Mouse (Mus musculus) heart, embryonic 11.5 days (tissue): Measurements from ENCODE around the gene Cpn1. TPM values are rescaled to one million over a fixed set of nuclear protein-coding genes. Genes with fewer than 3 reads are reported as not detected.

Experiments used
- ATAC-seq: fragments of 200-750 bp; cut with Nextera tagmentation; replicated peaks from 2 replicates; pipeline ENCODE4 v1.8.0; 2017; ENCODE audit warnings: moderate library complexity; ENCODE audit not compliant: insufficient number of reproducible peaks, low FRiP score, low TSS enrichment
- H3K27ac ChIP-seq: fragments of 300-500 bp; sonication (generic); 2 replicates; pipeline ENCODE4 v1.5.1; 2014; ENCODE audit warnings: mild to moderate bottlenecking, low read depth, low read length
- H3K27me3 ChIP-seq: fragments of 300-500 bp; sonication (generic); 2 replicates; pipeline ENCODE4 v1.6.1; 2014; ENCODE audit warnings: mild to moderate bottlenecking, low read length, mixed read lengths; ENCODE audit not compliant: control insufficient read depth, insufficient read depth
- H3K36me3 ChIP-seq: fragments of 300-500 bp; sonication (generic); 2 replicates; pipeline ENCODE4 v1.6.1; 2014; ENCODE audit warnings: mild to moderate bottlenecking, low read length, moderate library complexity, mixed read lengths; ENCODE audit not compliant: control insufficient read depth, insufficient read depth
- H3K4me1 ChIP-seq: fragments of 300-500 bp; sonication (generic); 2 replicates; pipeline ENCODE4 v1.6.1; 2014; ENCODE audit warnings: low read length; ENCODE audit not compliant: control insufficient read depth, insufficient read depth
- H3K4me2 ChIP-seq: fragments of 300-500 bp; sonication (generic); 2 replicates; pipeline ENCODE4 v1.6.1; 2014; ENCODE audit warnings: mild to moderate bottlenecking, moderate library complexity
- H3K4me3 ChIP-seq: fragments of 300-500 bp; sonication (generic); 2 replicates; pipeline ENCODE4 v1.5.1; 2014; ENCODE audit warnings: low read depth, low read length
- H3K9ac ChIP-seq: fragments of 300-500 bp; sonication (generic); 2 replicates; pipeline ENCODE4 v1.6.1; 2014; ENCODE audit warnings: mild to moderate bottlenecking, low read depth, low read length, moderate library complexity
- H3K9me3 ChIP-seq: fragments of 300-500 bp; sonication (generic); replicated peaks from 2 replicates; pipeline ENCODE4 v1.6.1; 2016; ENCODE audit warnings: low read length; ENCODE audit not compliant: control insufficient read depth
- WGBS: fragments of 180-500 bp; shearing (Covaris S2); extraction: QIAGEN DNeasy Blood & Tissue Kit; methylation state at CpG from one replicate; pipeline ENCODE4 v1.1.7; 2014; ENCODE audit not compliant: insufficient replicate concordance; 5-methylcytosine and 5-hydroxymethylcytosine counted together
- polyA plus RNA-seq: library from polyadenylated mRNA; unstranded; fragments of >200 nt; fragmentation: Nextera tagmentation; extraction: Ambion mirVana; gene quantifications from 2 replicates; pipeline ENCODE4 v1.2.1, GENCODE M21; 2014

Gene Cpn1
- polyA plus RNA-seq, 1 experiment from 2014 or later: 2.0 TPM

DNA sequence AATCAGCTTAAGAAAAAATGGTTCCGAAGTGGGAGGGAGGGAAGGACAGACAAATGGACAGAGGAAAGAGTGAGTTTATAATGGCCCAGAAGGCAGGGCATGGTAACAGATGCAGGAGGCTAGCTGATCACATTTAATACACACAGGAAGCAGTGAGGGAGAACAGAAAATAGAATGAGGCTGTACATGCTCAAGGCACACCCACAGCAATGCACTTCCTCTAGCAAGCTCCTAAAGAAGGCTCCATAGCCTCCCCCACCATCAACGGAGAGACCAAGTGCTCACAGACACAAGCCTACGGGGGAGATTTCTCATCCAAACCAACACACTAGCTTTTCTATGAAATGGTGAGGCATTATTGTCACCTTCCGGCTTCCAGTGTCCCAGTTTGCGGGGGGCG, 12.1 kb downstream of the Cpn1 start:
- Histone ChIP-seq H3K36me3 (no peaks in the 10 kb centered on the region), H3K9ac (no peak overlapping the region), H3K4me3 (no peak overlapping the region), H3K4me2 (no peak overlapping the region), H3K4me1 (no peaks in the 10 kb centered on the region), H3K9me3 (no peaks in the 10 kb centered on the region), H3K27me3 (no peaks in the 10 kb centered on the region), H3K27ac (no peak overlapping the region)
- no peak for ATAC-seq
- WGBS: 85% methylated on average over 6 of the region's 6 CpGs

DNA sequence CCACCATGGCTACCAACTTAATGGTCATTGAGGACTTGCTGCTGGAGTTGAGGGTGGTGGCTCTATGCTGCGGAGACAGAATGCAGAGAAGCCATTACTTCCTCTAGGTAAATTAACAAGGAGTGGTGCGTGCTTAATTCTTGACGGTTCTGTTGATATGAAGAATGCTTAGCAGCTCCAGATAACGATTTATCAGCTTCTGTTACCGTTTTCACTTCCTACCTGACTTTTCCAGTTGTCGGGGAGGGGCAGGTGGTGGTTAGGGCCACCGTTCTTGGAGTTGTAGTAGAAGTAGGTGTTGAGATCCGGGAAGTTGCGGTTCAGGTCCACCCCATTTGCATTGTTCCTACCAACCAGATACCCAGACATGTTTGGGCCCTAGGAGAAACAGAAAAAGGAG, 12.6 kb downstream of the Cpn1 start:
- Histone ChIP-seq H3K4me1 (no peaks in the 10 kb centered on the region), H3K4me3 (no peak overlapping the region), H3K9me3 (no peaks in the 10 kb centered on the region), H3K36me3 (no peaks in the 10 kb centered on the region), H3K9ac (no peak overlapping the region), H3K4me2 (no peak overlapping the region), H3K27ac (no peak overlapping the region), H3K27me3 (no peaks in the 10 kb centered on the region)
- ATAC-seq: no peak
- WGBS: 77% methylated on average over 9 of the region's 9 CpGs

DNA sequence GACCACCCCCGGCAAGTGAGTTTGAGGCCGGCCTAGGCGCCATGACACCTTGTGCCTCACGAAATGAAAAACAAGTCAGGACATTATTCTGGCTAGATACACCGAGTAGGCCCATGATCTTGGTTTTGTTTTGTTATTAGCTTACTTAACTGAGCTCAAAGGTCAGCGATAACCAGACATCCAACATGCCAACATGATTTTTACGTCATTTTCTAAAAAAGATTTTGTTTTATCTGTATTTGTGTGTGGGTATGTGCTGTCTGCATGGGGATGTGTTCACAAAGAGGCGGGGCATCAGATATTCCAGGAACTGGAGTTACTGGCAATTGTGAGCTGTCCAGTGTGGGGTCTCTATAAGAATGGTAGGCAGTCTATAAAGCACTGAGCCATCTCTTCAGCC, 14.2 kb downstream of the Cpn1 start:
- no peak overlapping the region for H3K9ac ChIP-seq
- WGBS: 87% methylated on average over 8 of the region's 8 CpGs
- no peaks in the 10 kb centered on the region for H3K9me3 ChIP-seq
- H3K4me1 ChIP-seq: no peaks in the 10 kb centered on the region
- H3K36me3 ChIP-seq: no peaks in the 10 kb centered on the region
- H3K4me3 ChIP-seq: no peak overlapping the region
- H3K27ac ChIP-seq: no peak overlapping the region
- H3K27me3 ChIP-seq: no peaks in the 10 kb centered on the region
- no peak overlapping the region for H3K4me2 ChIP-seq
- ATAC-seq: no peak

DNA sequence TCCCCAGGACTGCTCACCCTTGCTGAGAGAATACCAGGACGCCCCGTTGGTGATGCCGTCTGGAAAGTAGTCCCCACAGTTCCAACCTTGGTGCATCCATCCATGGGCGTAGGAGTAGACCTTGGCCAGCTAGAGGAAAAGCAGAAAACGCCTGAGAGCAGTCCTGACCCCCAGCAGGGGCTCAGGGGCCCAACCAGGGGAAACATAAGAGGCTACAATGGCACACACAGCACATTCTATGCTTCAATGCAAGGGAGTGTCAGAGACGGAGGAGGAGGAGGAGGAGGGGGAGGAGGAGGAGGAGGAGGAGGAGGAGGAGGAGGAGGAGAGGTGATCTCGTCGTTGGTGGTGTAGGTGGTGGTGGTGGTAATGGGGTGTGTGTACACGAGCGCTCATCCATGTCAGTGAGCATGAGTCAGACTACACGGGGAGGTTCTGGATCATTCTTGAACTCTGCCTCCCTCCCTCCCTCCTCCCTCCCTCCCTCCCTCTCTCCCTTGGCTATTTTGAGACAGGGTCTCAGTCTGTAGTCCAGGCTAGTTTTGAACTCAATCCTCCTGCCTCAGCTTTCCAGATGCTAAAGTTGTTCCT, 17.8 kb downstream of the Cpn1 start:
- H3K4me1 ChIP-seq: no peaks in the 10 kb centered on the region
- H3K9ac ChIP-seq: no peak overlapping the region
- H3K4me3 ChIP-seq: no peak overlapping the region
- no peak overlapping the region for H3K27ac ChIP-seq
- WGBS: 60% methylated on average over 10 of the region's 11 CpGs
- no peak for ATAC-seq
- H3K36me3 ChIP-seq: no peaks in the 10 kb centered on the region
- H3K9me3 ChIP-seq: no peaks in the 10 kb centered on the region
- H3K4me2 ChIP-seq: no peak overlapping the region
- H3K27me3 ChIP-seq: 0 out of 2 replicates have a peak, but pooled peaks cover 3% of the 10 kb centered on the region

DNA sequence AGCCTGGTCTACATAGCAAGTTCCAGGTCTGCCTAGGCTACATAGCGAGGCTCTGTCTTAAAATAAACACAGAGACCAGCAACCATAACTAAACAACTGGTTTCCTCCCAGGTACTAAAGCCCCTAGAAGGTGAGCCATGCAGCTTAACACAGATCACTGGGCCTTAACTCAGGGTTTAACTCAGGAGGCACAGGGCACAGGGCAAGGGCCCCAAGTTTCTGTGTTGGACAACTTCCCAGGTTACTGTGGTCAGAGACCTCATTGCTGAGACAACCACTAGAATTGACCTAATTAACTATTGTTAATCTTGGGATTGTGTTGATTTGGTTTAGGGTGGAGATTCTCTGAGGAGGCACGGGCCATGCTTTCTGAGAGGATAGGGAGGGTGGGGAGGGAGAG, 19.9 kb downstream of the Cpn1 start:
- Histone ChIP-seq H3K4me2 (no peak overlapping the region), H3K4me1 (no peaks in the 10 kb centered on the region), H3K36me3 (no peaks in the 10 kb centered on the region), H3K27ac (no peak overlapping the region), H3K9ac (no peak overlapping the region), H3K27me3 (0 out of 2 replicates have a peak, but pooled peaks cover 3% of the 10 kb centered on the region), H3K9me3 (no peaks in the 10 kb centered on the region), H3K4me3 (no peak overlapping the region)
- WGBS: 81% methylated on average over 2 of the region's 2 CpGs
- ATAC-seq: no peak

DNA sequence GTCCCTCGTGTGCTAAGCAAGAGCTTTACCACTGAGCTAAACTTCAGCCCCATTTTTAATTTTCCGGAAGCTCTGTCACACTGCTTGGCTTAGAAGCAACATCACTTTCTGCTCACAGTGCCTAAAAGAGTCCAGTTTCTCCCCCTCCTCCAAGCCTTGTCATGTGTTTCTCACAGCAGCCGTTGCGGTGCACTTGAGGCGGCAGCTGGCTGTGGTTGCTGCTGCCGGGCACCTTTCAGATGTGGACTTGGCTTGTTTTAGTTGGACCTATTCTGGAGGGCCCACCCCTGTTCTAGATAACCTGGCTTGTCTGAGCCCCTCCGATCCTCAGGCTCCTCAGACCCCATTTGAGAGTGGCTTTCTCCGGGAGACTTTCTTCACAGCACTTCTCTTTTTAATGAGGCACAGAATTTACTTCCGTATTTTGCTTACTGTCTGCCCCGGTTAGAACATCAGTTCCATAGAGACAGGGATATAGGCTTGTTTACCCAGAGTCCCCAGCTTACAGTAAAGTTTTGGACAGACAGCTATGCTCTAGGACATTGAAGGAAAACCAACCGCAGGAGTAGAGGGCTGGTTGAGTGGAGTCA, 20.8 kb downstream of the Cpn1 start:
- Histone ChIP-seq H3K9me3 (0 out of 2 replicates have a peak, but pooled peaks cover 3% of the 10 kb centered on the region), H3K27me3 (0 out of 2 replicates have a peak, but pooled peaks cover 3% of the 10 kb centered on the region), H3K9ac (no peak overlapping the region), H3K36me3 (no peaks in the 10 kb centered on the region), H3K4me3 (no peak overlapping the region), H3K4me1 (no peaks in the 10 kb centered on the region), H3K27ac (no peak overlapping the region), H3K4me2 (no peak overlapping the region)
- 81% methylated on average over 11 of the region's 11 CpGs for WGBS
- ATAC-seq: no peak

DNA sequence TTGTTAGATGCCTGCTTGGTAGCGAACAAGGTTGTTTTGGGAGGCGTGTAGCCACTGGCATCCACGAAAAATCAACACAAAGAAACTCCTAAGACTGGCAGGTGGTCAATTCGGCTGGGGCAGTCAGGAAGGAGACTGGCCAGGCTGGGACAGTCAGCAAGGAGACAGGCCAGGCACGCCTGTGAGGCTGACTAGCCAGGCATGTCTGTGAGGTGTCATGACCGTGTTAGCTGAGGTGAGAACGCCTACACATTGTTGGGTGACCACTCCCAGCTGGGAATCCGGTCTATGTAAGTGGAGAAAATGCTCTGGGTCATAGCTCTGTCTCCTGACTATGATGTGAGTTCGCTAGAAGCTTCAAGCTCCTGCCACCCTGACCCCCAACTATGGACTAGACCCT, 23.6 kb downstream of the Cpn1 start:
- ATAC-seq: no peak
- Histone ChIP-seq H3K4me2 (no peak overlapping the region), H3K9ac (no peak overlapping the region), H3K9me3 (0 out of 2 replicates have a peak, but pooled peaks cover 3% of the 10 kb centered on the region), H3K4me1 (no peaks in the 10 kb centered on the region), H3K27ac (no peak overlapping the region), H3K36me3 (no peaks in the 10 kb centered on the region), H3K4me3 (no peak overlapping the region), H3K27me3 (0 out of 2 replicates have a peak, but pooled peaks cover 3% of the 10 kb centered on the region)
- 66% methylated on average over 9 of the region's 9 CpGs for WGBS

DNA sequence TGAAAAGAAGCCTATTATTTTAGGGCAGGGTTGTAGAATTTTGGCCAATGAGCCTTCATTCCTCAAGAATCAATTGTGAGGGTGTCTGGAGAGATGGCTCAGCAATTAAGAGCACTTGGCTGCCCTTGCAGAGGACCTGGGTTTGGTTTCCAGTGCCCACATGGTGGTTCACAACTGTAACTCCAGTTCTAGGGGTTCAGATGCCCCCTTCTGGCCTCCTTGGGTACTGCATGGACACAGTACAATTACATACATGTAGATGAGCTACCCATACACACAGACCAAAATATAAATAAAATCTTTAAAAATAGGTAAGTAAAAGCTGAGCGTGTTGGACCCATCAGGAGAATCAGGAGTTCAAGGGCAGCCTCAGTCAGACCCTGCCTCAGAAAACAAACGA, 25.2 kb downstream of the Cpn1 start:
- no peaks in the 10 kb centered on the region for H3K4me1 ChIP-seq
- 0 out of 2 replicates have a peak, but pooled peaks cover 3% of the 10 kb centered on the region for H3K9me3 ChIP-seq
- H3K9ac ChIP-seq: no peak overlapping the region
- H3K36me3 ChIP-seq: no peaks in the 10 kb centered on the region
- WGBS: 68% methylated on average over 2 of the region's 2 CpGs
- H3K4me3 ChIP-seq: no peak overlapping the region
- H3K27ac ChIP-seq: no peak overlapping the region
- no peak for ATAC-seq
- 0 out of 2 replicates have a peak, but pooled peaks cover 3% of the 10 kb centered on the region for H3K27me3 ChIP-seq
- no peak overlapping the region for H3K4me2 ChIP-seq

DNA sequence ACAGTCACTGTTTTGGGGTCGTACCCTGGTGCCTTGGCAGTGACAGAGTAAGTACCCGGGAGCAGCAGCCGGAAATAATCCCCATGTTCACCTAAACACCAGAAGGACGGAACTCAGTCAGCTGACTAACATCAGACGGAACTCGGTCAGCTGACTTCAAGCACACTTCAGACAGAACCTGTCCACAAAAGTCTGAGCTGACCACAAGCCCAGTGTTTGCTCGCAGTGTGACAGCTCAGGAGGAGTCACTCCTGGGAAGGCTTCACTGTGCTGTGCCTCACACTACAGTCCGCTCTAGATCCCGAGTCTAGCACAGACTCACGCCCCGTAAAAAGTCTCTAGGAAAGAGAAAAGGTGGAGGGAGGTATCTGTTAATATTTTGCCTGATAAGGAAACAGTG, 26.3 kb downstream of the Cpn1 start:
- Histone ChIP-seq H3K27me3 (0 out of 2 replicates have a peak, but pooled peaks cover 1% of the 10 kb centered on the region), H3K36me3 (no peaks in the 10 kb centered on the region), H3K27ac (no peak overlapping the region), H3K4me3 (no peak overlapping the region), H3K9me3 (0 out of 2 replicates have a peak, but pooled peaks cover 3% of the 10 kb centered on the region), H3K9ac (no peak overlapping the region), H3K4me1 (no peaks in the 10 kb centered on the region), H3K4me2 (no peak overlapping the region)
- 78% methylated on average over 11 of the region's 11 CpGs for WGBS
- ATAC-seq: no peak
